9 mouse cellular contexts compared by ENCODE assay signal in the genomic region with DNA sequence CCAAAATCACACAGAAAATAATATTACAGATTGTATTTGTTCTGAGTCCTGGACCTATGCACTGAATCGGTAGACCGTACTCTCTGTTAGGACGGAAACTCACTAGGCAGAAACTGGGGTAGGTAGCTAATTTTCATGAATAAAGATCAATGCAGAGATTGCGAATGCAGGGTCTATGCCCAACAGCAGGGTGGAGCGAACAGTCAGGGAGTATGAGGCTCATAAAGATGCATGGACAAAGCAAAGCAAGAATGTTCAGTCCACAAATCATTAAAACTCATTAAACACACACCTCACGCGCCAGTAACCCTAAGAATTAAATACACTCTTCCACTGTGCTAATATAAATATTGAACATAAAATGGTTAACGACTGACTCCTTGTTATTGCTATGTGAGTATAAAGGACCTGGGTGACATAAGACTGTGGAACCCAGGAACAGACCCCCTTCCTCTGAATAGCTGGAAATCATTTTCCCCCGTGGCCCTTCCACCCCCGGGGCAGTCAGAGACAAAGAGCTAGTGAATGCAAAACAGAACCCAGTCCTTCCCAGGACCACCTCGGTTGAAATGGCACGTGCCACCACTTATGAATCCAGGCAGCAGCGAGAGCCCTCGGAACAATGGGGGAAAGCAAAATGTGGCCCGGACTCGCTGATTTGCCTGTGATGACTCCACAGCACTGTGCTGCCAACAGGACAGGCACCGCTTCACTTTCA.
A peak's percentile ranks its signal among the peaks of the same experiment; 100 is the strongest.
DNase-seq lines count a peak whose midpoint lies in the region; ATAC-seq and TF ChIP-seq lines count a peak whose summit lies in the region.
"Had no signal": no experiment of that assay in that cellular context is flagged by ENCODE, and none has a peak within 500 bp of the region (broad histone marks: within the 10 kb centered on the region; RNA-seq: fewer than 3 reads in every experiment).

No protein-coding gene starts in this region.

- no peaks in the 10 kb centered on the region for H3K4me1 ChIP-seq in lung, adult 2 months (ENCODE audit: control insufficient read depth, insufficient read depth, low read length)
- H3K4me1 ChIP-seq in forebrain, embryonic 16.5 days (replicated peaks; ENCODE audit: control insufficient read depth, insufficient read depth, low read length) = peaks cover 12% of the 10 kb centered on the region
- H3K4me1 ChIP-seq in limb, embryonic 15.5 days = peaks cover 7% of the 10 kb centered on the region; the same call in 1 of the 2 replicates

- H3K9me3 ChIP-seq in forebrain, embryonic 16.5 days (ENCODE audit: control insufficient read depth, low read length) = no peaks in the 10 kb centered on the region
- no peaks in the 10 kb centered on the region for H3K9me3 ChIP-seq in limb, embryonic 15.5 days

- H3K36me3 ChIP-seq in forebrain, embryonic 16.5 days (ENCODE audit: control insufficient read depth, insufficient read depth) = no peaks in the 10 kb centered on the region
- no peaks in the 10 kb centered on the region for H3K36me3 ChIP-seq in limb, embryonic 15.5 days

- no peak for TF ChIP-seq CTCF in lung, adult 2 months (IDR thresholded peaks at IDR 0.05; ENCODE audit: insufficient read depth, low read length)

- no peak overlapping the region for H3K4me3 ChIP-seq in lung, adult 2 months (replicated peaks; ENCODE audit: extremely low read depth, low read depth, low read length)
- H3K4me3 ChIP-seq in forebrain, embryonic 16.5 days (replicated peaks; ENCODE audit: low read length) = no peak overlapping the region
- no peak overlapping the region for H3K4me3 ChIP-seq in limb, embryonic 15.5 days

- DNase-seq in lung, adult 2 months = peak; percentile 5
- no peak for DNase-seq in lung, postnatal 25 days (ENCODE audit: low spot score)
- peak; percentile 25 for DNase-seq in retina, postnatal 7 days (ENCODE audit: low read depth, low spot score)
- DNase-seq in MN1 (ENCODE audit: low spot score) = no peak
- DNase-seq in adrenal gland, adult 2 months = no peak
- DNase-seq in frontal cortex, postnatal 25 days (ENCODE audit: low spot score in 2 of 2) = no peak

- 0 out of 2 replicates have a peak overlapping the region, but pooled peaks have one; percentile 14 for H3K9ac ChIP-seq in forebrain, embryonic 16.5 days (replicated peaks; ENCODE audit: low read depth, low read length)
- no peak overlapping the region for H3K9ac ChIP-seq in limb, embryonic 15.5 days

- H3K27ac ChIP-seq in forebrain, embryonic 16.5 days (ENCODE audit: low read length) = no peak overlapping the region
- no peak overlapping the region for H3K27ac ChIP-seq in limb, embryonic 15.5 days

- H3K27me3 ChIP-seq in forebrain, embryonic 16.5 days (replicated peaks; ENCODE audit: control insufficient read depth, insufficient read depth, low read length) = peaks cover 8% of the 10 kb centered on the region; the same call in 1 of the 2 replicates
- H3K27me3 ChIP-seq in limb, embryonic 15.5 days = no peaks in the 10 kb centered on the region

- 52% methylated on average over 17 of the region's 17 CpGs for WGBS in lung, adult 2 months
- 14% methylated on average over 17 of the region's 17 CpGs for WGBS in forebrain, embryonic 16.5 days
- 22% methylated on average over 17 of the region's 17 CpGs for WGBS in limb, embryonic 15.5 days

- peak; percentile 83 for ATAC-seq in forebrain, embryonic 16.5 days
- ATAC-seq in limb, embryonic 15.5 days (ENCODE audit: insufficient number of reproducible peaks, low FRiP score, low TSS enrichment, low read depth) = no peak

- no peak for TF ChIP-seq POLR2A in lung, adult 2 months (IDR thresholded peaks at IDR 0.05; ENCODE audit: borderline replicate concordance, extremely low read depth, low read depth, low read length)

- H3K4me2 ChIP-seq in forebrain, embryonic 16.5 days (ENCODE audit: low read length) = peak overlapping the region; percentile 31
- 0 out of 2 replicates have a peak overlapping the region, but pooled peaks have one; percentile 10 for H3K4me2 ChIP-seq in limb, embryonic 15.5 days
- H3K4me2 ChIP-seq: liver, embryonic 11.5 days had no signal

Comparison
In these comparisons a context has a peak if more than half of its experiments do, and no peak if none do; other contexts are left out.
1. DNase-seq: peak in lung, adult 2 months (single experiment) and retina, postnatal 7 days (single experiment); none in lung, postnatal 25 days (single experiment), MN1 (single experiment), adrenal gland, adult 2 months (single experiment) and frontal cortex, postnatal 25 days (0 of 2).